Mouse (Mus musculus) G1E (cell line): Measurements from ENCODE around the gene Hnrnpul2. TPM values are rescaled to one million over a fixed set of nuclear protein-coding genes. Genes with fewer than 3 reads are reported as not detected.

Experiments used
- ATAC-seq: 2 replicates; pipeline ENCODE4 v1.8.0; 2016; ENCODE audit warnings: mild to moderate bottlenecking; ENCODE audit not compliant: insufficient number of reproducible peaks, poor library complexity, low FRiP score, severe bottlenecking; ENCODE audit errors: extremely low read depth
- DNase-seq: peaks from one replicate; pipeline ENCODE4 v3.0.0; 2012; ENCODE audit warnings: low spot score
- H3K27me3 ChIP-seq: 2 replicates; pipeline ENCODE4 v1.6.1; 2012; ENCODE audit warnings: mild to moderate bottlenecking, low read length, inconsistent platforms; ENCODE audit not compliant: insufficient read depth
- H3K36me3 ChIP-seq: replicated peaks from 2 replicates; pipeline ENCODE3; 2012; ENCODE audit warnings: mild to moderate bottlenecking, inconsistent platforms
- H3K4me1 ChIP-seq: 2 replicates; pipeline ENCODE4 v1.6.1; 2012; ENCODE audit warnings: low read depth, low read length, inconsistent platforms, mixed read lengths; ENCODE audit not compliant: insufficient read depth
- H3K4me3 ChIP-seq: 2 replicates; pipeline ENCODE4 v1.5.1; 2012; ENCODE audit warnings: low read depth, mild to moderate bottlenecking, inconsistent platforms, low read length, moderate library complexity, mixed read lengths
- H3K9me3 ChIP-seq: replicated peaks from 2 replicates; pipeline ENCODE4 v1.6.1; 2012; ENCODE audit warnings: inconsistent platforms
- CTCF ChIP-seq: IDR thresholded peaks from 2 replicates; pipeline ENCODE4 v1.5.1; 2012; ENCODE audit warnings: low read depth, low read length, inconsistent platforms, mixed read lengths
- GATA1 ChIP-seq: IDR thresholded peaks from 2 replicates; pipeline ENCODE4 v1.6.1; 2012; ENCODE audit warnings: borderline replicate concordance, low read length, inconsistent platforms, mixed read lengths
- GATA2 ChIP-seq: IDR thresholded peaks from 2 replicates; pipeline ENCODE4 v1.6.1; 2012; ENCODE audit warnings: low read depth, low read length, inconsistent platforms, borderline replicate concordance
- POLR2AphosphoS5 ChIP-seq: IDR thresholded peaks from 2 replicates; pipeline ENCODE4 v1.6.1; 2012; ENCODE audit warnings: low read depth, low read length, inconsistent platforms; ENCODE audit not compliant: insufficient replicate concordance
- TAL1 ChIP-seq: conservative IDR thresholded peaks from 2 replicates; pipeline ENCODE4 v1.6.1; 2012; ENCODE audit warnings: low read depth, low read length, inconsistent platforms, mixed read lengths
- polyA plus RNA-seq: library from polyadenylated mRNA; stranded (reverse); fragments of >175 nt; gene quantifications from 2 replicates; pipeline ENCODE4 v1.2.3, GENCODE M21; 2012
- total RNA-seq, 2 experiments: library from RNA; stranded (forward) in 1 of 2; stranded (reverse) in 1 of 2; fragments of 200-1000 nt in 1 of 2; fragments of >200 nt in 1 of 2; fragmentation: Nextera tagmentation in 1 of 2; gene quantifications; 2 replicates each; pipeline ENCODE4 v1.2.3; 2014 to 2017

Gene Hnrnpul2
- total and polyA plus RNA-seq, 3 experiments: 45.9 to 114 (median 82.1) TPM

- H3K36me3 ChIP-seq: peaks cover 57% of the 10 kb centered on the region
Observed at GRCm38 (mm10) chr19:8817001-8817400, 2.8 kb upstream of the Hnrnpul2 start.

GRCm38 (mm10) chr19:8818301-8818798, 1.5 kb upstream of the Hnrnpul2 start:
- no peak for TF ChIP-seq POLR2AphosphoS5
- no peak for TF ChIP-seq GATA1
- TF ChIP-seq GATA2: no peak
- TF ChIP-seq CTCF: no peak
- TF ChIP-seq TAL1: no peak
- H3K36me3 ChIP-seq: peaks cover 53% of the 10 kb centered on the region
- peaks cover 43% of the 10 kb centered on the region for H3K4me1 ChIP-seq
- H3K4me3 ChIP-seq: peak overlapping the region; percentile 84
- no peak for DNase-seq
- H3K9me3 ChIP-seq: no peaks in the 10 kb centered on the region
- ATAC-seq: no peak
- no peaks in the 10 kb centered on the region for H3K27me3 ChIP-seq

More at GRCm38 (mm10) chr19:8817001-8817400, 2.8 kb upstream of the Hnrnpul2 start:
- Histone ChIP-seq H3K27me3 (no peaks in the 10 kb centered on the region), H3K4me1 (peaks cover 33% of the 10 kb centered on the region), H3K9me3 (no peaks in the 10 kb centered on the region), H3K4me3 (peak overlapping the region; percentile 4; the same call in 1 of the 2 replicates)
- TF ChIP-seq CTCF (no peak), TAL1 (no peak), POLR2AphosphoS5 (no peak), GATA1 (no peak), GATA2 (no peak)
- ATAC-seq: no peak
- no peak for DNase-seq

- H3K36me3 ChIP-seq: peaks cover 54% of the 10 kb centered on the region
- H3K4me3 ChIP-seq: peak within 1 kb of the TSS; percentile 84
- H3K4me1 ChIP-seq: peaks cover 48% of the 10 kb centered on the region
- H3K27me3 ChIP-seq: no peaks in the 10 kb centered on the region
- ATAC-seq: peak; percentile 78
- H3K9me3 ChIP-seq: no peaks in the 10 kb centered on the region
- DNase-seq: peak; percentile 88
- no peak for TF ChIP-seq TAL1
- TF ChIP-seq CTCF: no peak
- no peak for TF ChIP-seq GATA2
- TF ChIP-seq GATA1: no peak
- TF ChIP-seq POLR2AphosphoS5: no peak
Observed at GRCm38 (mm10) chr19:8818801-8819595, 812 bp upstream of the Hnrnpul2 start, which contains the start of gene Ttc9c. Ttc9c (minus strand) TSS chr19:8819333.

GRCm38 (mm10) chr19:8820424-8820956, 680 bp downstream of the Hnrnpul2 start:
- peaks cover 55% of the 10 kb centered on the region for H3K36me3 ChIP-seq
- H3K9me3 ChIP-seq: no peaks in the 10 kb centered on the region
- TF ChIP-seq CTCF (no peak), GATA2 (no peak), TAL1 (no peak), POLR2AphosphoS5 (no peak), GATA1 (no peak)
- ATAC-seq (no peak), DNase-seq (no peak)
- H3K27me3 ChIP-seq: no peaks in the 10 kb centered on the region
- peak overlapping the region; percentile 84 for H3K4me3 ChIP-seq
- peaks cover 40% of the 10 kb centered on the region for H3K4me1 ChIP-seq

- Histone ChIP-seq H3K36me3 (peaks cover 55% of the 10 kb centered on the region), H3K9me3 (no peaks in the 10 kb centered on the region), H3K27me3 (no peaks in the 10 kb centered on the region), H3K4me3 (peak overlapping the region; percentile 84), H3K4me1 (peaks cover 35% of the 10 kb centered on the region)
- ATAC-seq: no peak
- no peak for DNase-seq
- no peak for TF ChIP-seq GATA2
- TF ChIP-seq POLR2AphosphoS5: no peak
- TF ChIP-seq CTCF: no peak
- TF ChIP-seq TAL1: no peak
- no peak for TF ChIP-seq GATA1
Observed at GRCm38 (mm10) chr19:8821146-8821545, 1.3 kb downstream of the Hnrnpul2 start.

- Histone ChIP-seq H3K27me3 (no peaks in the 10 kb centered on the region), H3K4me1 (peaks cover 29% of the 10 kb centered on the region), H3K36me3 (peaks cover 60% of the 10 kb centered on the region), H3K4me3 (no peak overlapping the region; the same call in 1 of the 2 replicates), H3K9me3 (no peaks in the 10 kb centered on the region)
- ATAC-seq: no peak
- TF ChIP-seq POLR2AphosphoS5: no peak
- no peak for TF ChIP-seq GATA1
- TF ChIP-seq GATA2: no peak
- TF ChIP-seq TAL1: no peak
- no peak for TF ChIP-seq CTCF
- no peak for DNase-seq
Observed at GRCm38 (mm10) chr19:8822696-8823095, 2.9 kb downstream of the Hnrnpul2 start.
